Mouse (Mus musculus): ENCODE data around the gene Dmac1. TPM values are rescaled to one million over a fixed set of nuclear protein-coding genes. Genes with fewer than 3 reads are reported as not detected.

Gene Dmac1
- total and polyA plus RNA-seq, 3 experiments, result 107 to 204 (median 110) TPM

GRCm38 (mm10) chr4:75291142-75291541 is 13.0 kb upstream of the Dmac1 start:
- H3K9me3 ChIP-seq (replicated peaks; ENCODE audit: insufficient read depth, low read length), result no peaks in the 10 kb centered on the region
- H3K4me3 ChIP-seq (ENCODE audit: control insufficient read depth in 1 of 2, insufficient read depth in 1 of 2, low read depth in 2 of 2, low read length in 2 of 2), result no peak overlapping the region
- peaks cover 3 to 14% of the 10 kb centered on the region in 2 experiments for H3K4me1 ChIP-seq (ENCODE audit: control insufficient read depth in 1 of 2, insufficient read depth in 2 of 2, low read length in 2 of 2)
- no peaks in the 10 kb centered on the region for H3K27me3 ChIP-seq (ENCODE audit: control insufficient read depth in 1 of 2, insufficient read depth in 2 of 2, low read length in 2 of 2)
- H3K36me3 ChIP-seq (ENCODE audit: control insufficient read depth in 1 of 2, insufficient read depth in 2 of 2, low read length in 2 of 2), result peaks cover 0 to 8% of the 10 kb centered on the region in 2 experiments; a peak in 2 of 4 replicates
- TF ChIP-seq POLR2AphosphoS5 (IDR thresholded peaks at IDR 0.05; ENCODE audit: borderline replicate concordance, low read depth, low read length) (no peak), USF2 (IDR thresholded peaks at IDR 0.05; ENCODE audit: borderline replicate concordance in 1 of 2, insufficient read depth in 1 of 2, low read depth in 1 of 2, low read length in 2 of 2) (no peak), POLR2AphosphoS2 (IDR thresholded peaks at IDR 0.05; ENCODE audit: low read length) (no peak), ZNF384 (IDR thresholded peaks at IDR 0.05; ENCODE audit: low read depth, low read length) (no peak), ETS1 (IDR thresholded peaks at IDR 0.05; ENCODE audit: low read depth, low read length) (no peak), MXI1 (IDR thresholded peaks at IDR 0.05; ENCODE audit: low read depth, low read length) (no peak), UBTF (IDR thresholded peaks at IDR 0.05; ENCODE audit: borderline replicate concordance, insufficient read depth, low read depth, low read length) (no peak), ZMIZ1 (IDR thresholded peaks at IDR 0.05; ENCODE audit: low read depth, low read length) (no peak), MAZ (IDR thresholded peaks at IDR 0.05; ENCODE audit: low read depth, low read length) (no peak), CTCF (IDR thresholded peaks at IDR 0.05 in 2 of 3, conservative IDR thresholded peaks at IDR 0.05 in 1 of 3; ENCODE audit: control insufficient read depth in 1 of 3, insufficient read depth in 1 of 3, low read depth in 2 of 3, low read length in 3 of 3, poor library complexity in 1 of 3, severe bottlenecking in 1 of 3) (no peak), CHD1 (IDR thresholded peaks at IDR 0.05; ENCODE audit: low read depth, low read length) (no peak), TCF12 (IDR thresholded peaks at IDR 0.05; ENCODE audit: low read depth, low read length) (peak; percentile 67), BHLHE40 (IDR thresholded peaks at IDR 0.05; ENCODE audit: borderline replicate concordance, low read depth, low read length) (no peak), NELFE (IDR thresholded peaks at IDR 0.05; ENCODE audit: low read depth, low read length) (no peak), MAX (IDR thresholded peaks at IDR 0.05; ENCODE audit: low read length) (no peak), JUND (IDR thresholded peaks at IDR 0.05; ENCODE audit: low read depth, low read length) (no peak), MYC (IDR thresholded peaks at IDR 0.05; ENCODE audit: low read depth, low read length) (no peak), GABPA (IDR thresholded peaks at IDR 0.05; ENCODE audit: low read depth, low read length) (no peak), ZKSCAN1 (IDR thresholded peaks at IDR 0.05; ENCODE audit: low read depth, low read length) (no peak), USF1 (IDR thresholded peaks at IDR 0.05; ENCODE audit: low read depth, low read length) (no peak), TBP (IDR thresholded peaks at IDR 0.05; ENCODE audit: low read depth, low read length) (no peak), GATA1 (IDR thresholded peaks at IDR 0.05; ENCODE audit: low read depth, low read length) (0 out of 2 replicates have a peak, but pooled peaks have one; percentile 8), NRF1 (IDR thresholded peaks at IDR 0.05; ENCODE audit: insufficient read depth, low read depth, low read length, poor library complexity, severe bottlenecking) (no peak), EP300 (IDR thresholded peaks at IDR 0.05; ENCODE audit: low read depth in 1 of 2, low read length in 2 of 2) (peak; percentile 21 to 66; a peak in 3 of 4 replicates), MYB (IDR thresholded peaks at IDR 0.05; ENCODE audit: low read depth, low read length) (no peak), ZC3H11A (IDR thresholded peaks at IDR 0.05; ENCODE audit: low read depth, low read length) (no peak)
- no peaks in the 10 kb centered on the region for H3K79me2 ChIP-seq (ENCODE audit: control insufficient read depth, insufficient read depth, low read length, poor library complexity)
- H3K27ac ChIP-seq (ENCODE audit: control insufficient read depth, low read depth, low read length), result no peak overlapping the region
- no peak overlapping the region for H3K9ac ChIP-seq (ENCODE audit: control insufficient read depth, low read depth, low read length, poor library complexity, severe bottlenecking)
- no peak for DNase-seq (ENCODE audit: low read depth, low spot score)

All from MEL (cell line).